Mouse (Mus musculus): ENCODE results near the gene Syt8.

- TF ChIP-seq POLR2A (IDR thresholded peaks at IDR 0.05; ENCODE audit: low read depth, low read length): 0 out of 2 replicates have a peak, but pooled peaks have one; percentile 9
- 0 out of 2 replicates have a peak, but pooled peaks have one; percentile 40 for TF ChIP-seq CTCF (IDR thresholded peaks at IDR 0.05; ENCODE audit: borderline replicate concordance, insufficient read depth, low read length)
Measured at GRCm38 (mm10) chr7:142481186-142481567, 46.5 kb downstream of the Syt8 start.
